Mouse (Mus musculus): ENCODE results near the gene Mapkapk3. TPM values are rescaled to one million over a fixed set of nuclear protein-coding genes. Genes with fewer than 3 reads are reported as not detected.

Mapkapk3 gene
- polyA plus RNA-seq, 1 experiment from 2014 or later, result 14.0 TPM

GRCm38 (mm10) chr9:107230991-107231538 is 58.6 kb downstream of the Mapkapk3 start:
- Histone ChIP-seq H3K9me3 (replicated peaks; ENCODE audit: low read length) (no peaks in the 10 kb centered on the region), H3K27ac (no peak overlapping the region), H3K4me1 (replicated peaks; ENCODE audit: insufficient read depth, low read length) (peaks cover 7% of the 10 kb centered on the region), H3K36me3 (ENCODE audit: insufficient read depth, low read length) (no peaks in the 10 kb centered on the region), H3K27me3 (ENCODE audit: insufficient read depth, low read length) (peaks cover 83% of the 10 kb centered on the region), H3K9ac (ENCODE audit: low read depth, low read length) (peak overlapping the region; percentile 42; the same call in 1 of the 2 replicates), H3K4me2 (ENCODE audit: low read length) (peak overlapping the region; percentile 91), H3K4me3 (replicated peaks; ENCODE audit: low read depth, low read length) (peak overlapping the region; percentile 52)
- no peak for DNase-seq (ENCODE audit: low spot score)
- 2% methylated on average over 34 of the region's 50 CpGs for WGBS
- TF ChIP-seq CTCF (IDR thresholded peaks at IDR 0.05; ENCODE audit: low read depth), result no peak
- peak; percentile 49; the same call in 1 of the 2 replicates for ATAC-seq (replicated peaks; ENCODE audit: low FRiP score, low read depth)

- no peak overlapping the region for H3K4me2 ChIP-seq (ENCODE audit: low read length)
- DNase-seq (ENCODE audit: low spot score) (no peak), ATAC-seq (replicated peaks; ENCODE audit: low FRiP score, low read depth) (no peak)
- H3K9me3 ChIP-seq (replicated peaks; ENCODE audit: low read length), result no peaks in the 10 kb centered on the region
- H3K27ac ChIP-seq, result no peak overlapping the region
- H3K4me1 ChIP-seq (replicated peaks; ENCODE audit: insufficient read depth, low read length), result no peaks in the 10 kb centered on the region
- TF ChIP-seq CTCF (IDR thresholded peaks at IDR 0.05; ENCODE audit: low read depth), result no peak
- H3K4me3 ChIP-seq (replicated peaks; ENCODE audit: low read depth, low read length), result no peak overlapping the region
- H3K9ac ChIP-seq (ENCODE audit: low read depth, low read length), result no peak overlapping the region
- peaks cover 29% of the 10 kb centered on the region for H3K27me3 ChIP-seq (ENCODE audit: insufficient read depth, low read length)
- no peaks in the 10 kb centered on the region for H3K36me3 ChIP-seq (ENCODE audit: insufficient read depth, low read length)
- WGBS, result 85% methylated on average over 1 of the region's 1 CpGs
These were observed 65.1 kb downstream of the Mapkapk3 start for GRCm38 (mm10) chr9:107224597-107224996.

Small RNA genes within 50 kb of the gene (microRNA-seq; reads per million reads assigned to microRNA genes)
- not detected for gene Gm22238

Other genes starting within 250 kb of the Mapkapk3 start
- gene Dock3, start 58.0 kb downstream of the Mapkapk3 start, polyA plus RNA-seq (2015; fragmentation: Nextera tagmentation; extraction: Ambion mirVana), result 0.20 and 0.37 TPM in 2 replicates
- 26.2 and 30.5 TPM in 2 replicates for gene Cish, start 6.1 kb upstream of the Mapkapk3 start, polyA plus RNA-seq (2015; fragmentation: Nextera tagmentation; extraction: Ambion mirVana)
- 10.1 and 11.5 TPM in 2 replicates for gene Hemk1, start 48.5 kb upstream of the Mapkapk3 start, polyA plus RNA-seq (2015; fragmentation: Nextera tagmentation; extraction: Ambion mirVana)
- 2.0 and 2.2 TPM in 2 replicates for gene 6430571L13Rik, start 50.7 kb upstream of the Mapkapk3 start, polyA plus RNA-seq (2015; fragmentation: Nextera tagmentation; extraction: Ambion mirVana)
- 0.64 TPM in 2 replicates for gene Cacna2d2, start 109.7 kb upstream of the Mapkapk3 start, polyA plus RNA-seq (2015; fragmentation: Nextera tagmentation; extraction: Ambion mirVana)
- gene Tmem115, start 244.1 kb upstream of the Mapkapk3 start, polyA plus RNA-seq (2015; fragmentation: Nextera tagmentation; extraction: Ambion mirVana), result 53.2 and 54.7 TPM in 2 replicates